Mouse (Mus musculus): ENCODE data around the gene Yeats4. TPM values are rescaled to one million over a fixed set of nuclear protein-coding genes. Genes with fewer than 3 reads are reported as not detected.

Yeats4 gene
- 10 to 100 TPM; 12.5 to 37.0 TPM for polyA plus RNA-seq (2012; fragmentation: generic; extraction: Trizol)

GRCm38 (mm10) chr10:117224102-117224990 is at the start of gene Yeats4:
Yeats4 (minus strand) TSS chr10:117224507.

GRCm38 (mm10) chr10:117238603-117239002 is 14.3 kb upstream of the Yeats4 start, which contains the start of gene 9530003J23Rik:
9530003J23Rik (minus strand) TSS chr10:117238703.

Other genes with a start within 250 kb of the Yeats4 start
- gene Best3, start 238.2 kb downstream of the Yeats4 start, polyA plus RNA-seq (2012; fragmentation: generic; extraction: Trizol): not detected
- under 1 TPM in 1 of 2 experiments, not detected in 1; 0.07 TPM for gene Lrrc10, start 179.2 kb downstream of the Yeats4 start, polyA plus RNA-seq (2012; fragmentation: generic; extraction: Trizol)
- gene Cct2, start 160.7 kb downstream of the Yeats4 start, polyA plus RNA-seq (2012; fragmentation: generic; extraction: Trizol): 100 to 1,000 TPM; 245 to 262 TPM
- gene Frs2, start 76.0 kb downstream of the Yeats4 start, polyA plus RNA-seq (2012; fragmentation: generic; extraction: Trizol): 1 to 10 TPM in 1 of 2 experiments, under 1 TPM in 1; 0.81 to 9.2 TPM
- not detected for gene 9530003J23Rik, start 14.2 kb upstream of the Yeats4 start, polyA plus RNA-seq (2012; fragmentation: generic; extraction: Trizol)
- 1 to 10 TPM in 1 of 2 experiments, under 1 TPM in 1; 0.07 to 2.9 TPM for gene Lyz2, start 57.8 kb upstream of the Yeats4 start, polyA plus RNA-seq (2012; fragmentation: generic; extraction: Trizol)
- gene Lyz1, start 68.4 kb upstream of the Yeats4 start, polyA plus RNA-seq (2012; fragmentation: generic; extraction: Trizol): under 1 TPM in 1 of 2 experiments, not detected in 1; 0.04 TPM
- gene Cpsf6, start 155.5 kb upstream of the Yeats4 start, polyA plus RNA-seq (2012; fragmentation: generic; extraction: Trizol): 10 to 100 TPM in 1 of 2 experiments, 1 to 10 TPM in 1; 6.4 to 19.5 TPM